Mouse (Mus musculus): ENCODE measurements around the gene Olfr66. TPM values are rescaled to one million over a fixed set of nuclear protein-coding genes. Genes with fewer than 3 reads are reported as not detected.

The Olfr66 gene
- total RNA-seq (2017) = 0.12 TPM in 1 of 2 replicates, not detected in the other

DNA sequence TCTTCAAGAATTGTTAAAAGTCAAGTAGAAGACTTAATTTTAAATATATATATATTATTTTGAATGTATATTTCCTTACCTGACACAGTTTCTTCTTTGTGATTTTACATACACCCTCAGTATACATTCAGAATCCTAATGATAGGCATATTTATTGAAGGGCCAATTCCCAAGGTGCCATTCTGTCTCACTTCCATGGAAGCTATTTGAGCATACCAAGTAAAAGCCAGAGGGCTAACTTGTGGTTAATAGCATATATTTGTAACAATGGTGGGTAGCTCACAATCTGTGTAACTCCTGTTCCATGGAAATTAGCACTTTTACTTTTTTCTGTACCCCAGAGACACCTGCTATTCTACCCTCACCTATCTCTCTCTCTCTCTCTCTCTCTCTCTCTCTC, at the start of gene Olfr66:
Gene Olfr66, minus strand, starts transcription at position 101 of the 400 bp plus-strand sequence.
- no peak for ATAC-seq (ENCODE audit: extremely low read depth, insufficient number of reproducible peaks, low FRiP score, poor library complexity, severe bottlenecking)

DNA sequence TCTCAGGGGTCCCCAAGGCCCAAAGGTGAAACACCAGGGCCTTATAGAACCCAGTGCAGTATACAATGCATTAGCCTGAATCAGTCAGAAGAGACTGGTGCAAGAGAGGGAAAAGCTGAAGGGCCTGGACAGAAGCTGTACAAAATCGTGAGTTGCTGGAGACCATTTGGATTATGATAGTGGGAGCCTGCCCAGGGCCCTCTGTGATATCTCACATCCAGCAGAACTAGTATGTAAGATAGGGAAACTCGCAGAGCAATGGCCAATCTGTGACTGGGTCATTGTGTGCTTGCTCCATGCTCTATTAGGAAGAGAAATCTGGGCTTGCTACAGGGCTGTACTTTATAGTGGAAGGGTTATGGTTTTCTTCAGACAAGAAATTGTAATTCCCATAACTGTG, 48.2 kb upstream of the Olfr66 start, which contains the start of gene Olfr632:
Gene Olfr632, plus strand, starts transcription at position 84 of the 400 bp plus-strand sequence.
- ATAC-seq (ENCODE audit: extremely low read depth, insufficient number of reproducible peaks, low FRiP score, poor library complexity, severe bottlenecking) = no peak

DNA sequence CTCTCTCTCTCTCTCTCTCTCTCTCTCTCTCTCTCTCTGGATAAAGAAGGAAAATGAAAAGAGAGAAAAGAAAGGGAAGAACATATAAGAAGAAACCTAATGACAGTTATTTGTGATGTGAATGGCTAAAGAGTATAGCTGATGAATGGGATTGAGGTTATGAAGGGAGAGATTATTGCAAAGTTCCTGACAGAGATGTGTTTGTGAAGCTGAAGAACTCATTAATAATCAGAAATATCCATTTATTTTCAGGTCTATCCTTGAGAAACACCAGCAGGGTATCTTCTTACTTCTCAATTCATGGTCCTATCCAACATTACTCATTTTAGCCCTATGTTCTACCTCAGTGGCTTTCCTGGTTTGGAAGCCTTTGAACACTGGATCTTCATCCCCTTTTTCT, 42.5 kb upstream of the Olfr66 start, which contains the start of gene Olfr631:
Gene Olfr631, plus strand, starts transcription at position 301 of the 400 bp plus-strand sequence.
- no peak for ATAC-seq (ENCODE audit: extremely low read depth, insufficient number of reproducible peaks, low FRiP score, poor library complexity, severe bottlenecking)

DNA sequence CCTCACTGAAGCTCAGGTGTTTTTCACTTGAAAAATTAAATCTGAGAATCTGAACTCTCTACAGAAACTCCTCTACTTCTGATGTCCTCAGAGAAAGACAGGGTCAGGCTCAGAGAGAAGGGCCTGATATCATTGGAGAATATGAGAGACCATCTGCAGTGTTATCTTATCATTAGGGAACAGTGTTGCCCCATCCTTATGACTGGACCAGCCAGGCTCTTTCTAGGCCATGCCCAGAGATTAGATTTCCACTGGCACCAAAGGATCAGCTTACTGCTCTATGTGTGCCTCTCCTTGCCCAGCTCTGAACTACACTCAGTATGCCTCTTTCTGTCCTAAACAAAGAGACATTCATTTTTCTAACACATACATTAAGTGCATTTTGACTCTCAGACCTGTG, 29.3 kb upstream of the Olfr66 start:
- no peak for ATAC-seq (ENCODE audit: extremely low read depth, insufficient number of reproducible peaks, low FRiP score, poor library complexity, severe bottlenecking)

DNA sequence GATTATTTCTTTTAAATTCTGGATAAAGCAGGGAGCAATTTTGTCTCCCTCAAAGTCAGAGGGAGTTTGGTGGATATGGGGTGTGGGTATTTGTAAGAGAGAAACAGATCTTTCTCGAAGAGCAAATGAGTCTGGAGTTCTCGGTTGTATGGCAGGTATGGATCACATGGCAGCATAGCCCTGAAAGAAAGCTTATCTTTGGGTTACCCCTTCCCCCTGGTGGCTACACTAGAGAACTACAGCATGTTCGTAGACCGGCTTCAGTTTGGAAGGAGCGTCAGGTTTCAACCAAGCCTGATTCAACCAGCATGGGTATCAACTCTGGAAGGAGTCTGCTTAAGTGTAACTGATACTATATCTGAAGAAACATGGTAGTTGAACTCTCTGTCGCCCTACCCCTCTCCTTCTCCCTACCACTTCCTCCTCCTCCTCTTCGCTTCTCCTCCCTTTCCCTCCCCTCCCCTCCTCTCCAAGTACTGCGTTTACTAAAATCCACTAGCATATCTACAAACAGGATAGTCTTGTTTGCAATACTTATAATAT, 27.0 kb upstream of the Olfr66 start:
- ATAC-seq (ENCODE audit: extremely low read depth, insufficient number of reproducible peaks, low FRiP score, poor library complexity, severe bottlenecking) = no peak

DNA sequence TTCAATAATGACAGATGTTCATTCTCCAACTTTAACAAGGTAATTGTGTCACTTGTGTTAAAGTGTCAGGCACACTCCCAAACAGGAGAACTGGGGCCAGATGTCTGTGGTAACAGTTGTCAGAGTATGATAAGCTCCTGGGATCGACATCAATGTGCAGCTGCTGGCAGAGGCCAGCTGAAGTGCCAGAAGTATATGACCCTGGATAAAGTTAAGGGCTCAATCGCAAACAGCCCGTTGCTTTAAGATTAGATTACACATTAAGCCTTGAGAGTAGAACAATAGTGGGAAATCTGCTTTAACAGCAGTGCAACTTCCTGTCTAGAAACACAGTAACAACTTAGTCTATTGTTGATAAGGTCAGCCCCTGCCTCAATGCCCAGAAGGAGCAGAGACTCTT, 24.0 kb upstream of the Olfr66 start:
- ATAC-seq (ENCODE audit: extremely low read depth, insufficient number of reproducible peaks, low FRiP score, poor library complexity, severe bottlenecking) = no peak

DNA sequence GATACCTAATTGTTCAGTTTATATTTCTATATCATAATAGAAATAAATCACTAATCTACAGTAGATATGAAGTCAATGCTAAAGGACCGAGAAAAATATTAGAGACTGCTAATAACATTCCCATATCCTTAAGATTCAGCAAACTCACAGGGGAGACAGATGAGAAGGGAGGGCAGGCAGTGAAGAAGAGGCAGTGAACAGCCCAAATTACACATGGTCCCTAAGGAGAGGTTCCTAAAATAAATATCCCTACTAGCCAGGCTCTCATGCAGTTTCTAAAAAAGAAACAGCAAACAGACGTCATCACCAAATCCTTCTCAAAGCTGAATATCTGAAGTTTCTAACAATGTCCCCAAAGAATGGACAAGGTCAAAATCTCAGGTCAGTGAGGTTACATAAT, 17.1 kb upstream of the Olfr66 start, which contains the start of gene Olfr65:
Gene Olfr65, plus strand, starts transcription at position 301 of the 400 bp plus-strand sequence.
- no peak for ATAC-seq (ENCODE audit: extremely low read depth, insufficient number of reproducible peaks, low FRiP score, poor library complexity, severe bottlenecking)

DNA sequence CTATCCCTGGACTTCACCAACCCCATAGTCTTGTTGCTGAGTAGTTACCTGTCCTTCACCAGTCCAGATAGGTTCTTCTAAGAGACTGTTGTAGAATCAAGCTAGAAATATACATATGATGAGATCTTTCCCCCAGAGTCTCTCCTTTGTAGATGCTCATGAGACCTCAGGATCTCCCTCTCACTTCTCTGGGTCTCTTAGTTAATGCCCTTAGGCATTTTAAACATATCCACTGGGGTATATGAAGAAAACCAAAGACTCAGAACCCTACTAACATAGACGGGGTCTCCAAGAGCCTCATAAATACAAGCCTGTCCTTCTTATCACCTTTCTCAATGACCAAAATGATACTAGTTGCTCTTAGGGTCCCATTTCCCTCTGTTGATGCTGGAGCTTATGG, 8.3 kb upstream of the Olfr66 start, which contains the start of gene Olfr64:
Gene Olfr64, minus strand, starts transcription at position 101 of the 400 bp plus-strand sequence.
- ATAC-seq (ENCODE audit: extremely low read depth, insufficient number of reproducible peaks, low FRiP score, poor library complexity, severe bottlenecking) = no peak

DNA sequence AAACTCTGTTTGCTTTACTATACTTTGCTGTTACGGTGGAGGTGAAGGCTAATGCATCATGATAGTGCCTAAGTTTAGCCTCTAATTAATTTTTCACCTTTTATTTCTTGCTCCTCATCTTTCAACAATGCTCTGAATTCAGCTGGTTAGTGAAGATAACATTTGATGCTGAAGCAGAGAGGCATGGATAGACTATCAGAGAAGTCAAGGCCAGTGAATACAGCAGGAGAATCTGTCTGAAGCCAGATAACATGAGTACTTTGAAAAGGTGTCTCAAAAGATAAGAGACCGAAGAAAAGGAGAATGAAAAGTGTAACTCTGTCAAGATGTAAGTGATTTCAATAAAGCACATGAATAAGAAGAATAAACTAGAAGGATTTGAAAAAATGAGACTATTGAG, 9.0 kb downstream of the Olfr66 start:
- ATAC-seq (ENCODE audit: extremely low read depth, insufficient number of reproducible peaks, low FRiP score, poor library complexity, severe bottlenecking) = no peak

DNA sequence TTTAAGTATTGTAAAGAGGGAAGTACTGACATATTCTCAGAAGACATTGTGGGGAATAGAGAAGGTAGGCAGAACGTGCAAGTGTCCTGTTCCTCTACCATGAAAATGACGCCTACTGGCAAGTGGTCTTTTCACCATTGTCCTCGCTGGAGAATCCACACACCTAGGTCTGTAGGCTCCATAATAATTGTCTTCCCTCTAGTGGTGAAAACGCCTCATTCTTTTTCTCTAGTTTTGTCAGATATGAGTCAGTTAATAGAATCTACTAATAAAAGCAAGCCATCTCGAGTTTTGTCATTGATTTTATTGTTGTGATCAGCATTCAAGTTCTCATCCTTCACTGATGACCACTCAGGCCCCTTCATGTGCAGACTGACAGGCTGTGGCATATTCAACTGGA, 11.6 kb downstream of the Olfr66 start:
- ATAC-seq (ENCODE audit: extremely low read depth, insufficient number of reproducible peaks, low FRiP score, poor library complexity, severe bottlenecking) = no peak

DNA sequence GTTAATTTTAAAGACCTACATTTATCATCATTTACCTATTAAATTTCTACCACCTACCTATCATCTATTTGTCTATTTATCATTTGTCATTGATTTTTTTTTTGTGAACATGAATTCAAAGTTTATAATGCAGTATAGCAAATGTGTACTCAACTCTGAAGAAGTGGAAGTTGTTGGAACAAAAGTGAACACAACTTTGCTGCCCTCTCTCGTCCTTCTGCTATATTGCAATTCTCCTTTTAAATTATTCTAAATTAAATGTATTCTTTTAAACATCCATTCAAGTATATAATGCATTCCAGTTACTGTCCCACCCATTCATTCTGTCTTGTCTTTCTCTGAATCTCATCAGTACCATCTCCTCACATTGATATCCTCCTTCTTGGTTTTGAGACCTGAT, 13.0 kb downstream of the Olfr66 start:
- 0 out of 2 replicates have a peak, but pooled peaks have one; percentile 44 for ATAC-seq (ENCODE audit: extremely low read depth, insufficient number of reproducible peaks, low FRiP score, poor library complexity, severe bottlenecking)

DNA sequence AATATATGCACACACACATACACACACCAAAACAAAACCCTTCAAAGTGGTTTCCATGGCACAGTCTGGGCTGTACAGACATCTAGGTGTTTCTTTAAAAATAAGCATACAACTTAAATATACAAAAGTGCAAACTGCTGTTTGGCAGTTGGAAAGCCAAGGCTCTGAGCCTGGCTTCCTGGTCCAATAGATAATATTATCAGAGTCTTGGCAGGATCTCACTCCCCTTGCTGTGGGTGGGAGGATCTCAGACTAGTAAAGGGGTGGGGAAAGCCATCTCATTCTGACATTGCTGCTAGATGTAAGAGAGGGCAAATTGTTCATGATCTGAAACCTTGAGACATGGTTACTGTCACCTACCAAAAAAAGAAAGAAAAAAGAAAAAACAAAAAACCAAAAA, 15.4 kb downstream of the Olfr66 start:
- no peak for ATAC-seq (ENCODE audit: extremely low read depth, insufficient number of reproducible peaks, low FRiP score, poor library complexity, severe bottlenecking)

DNA sequence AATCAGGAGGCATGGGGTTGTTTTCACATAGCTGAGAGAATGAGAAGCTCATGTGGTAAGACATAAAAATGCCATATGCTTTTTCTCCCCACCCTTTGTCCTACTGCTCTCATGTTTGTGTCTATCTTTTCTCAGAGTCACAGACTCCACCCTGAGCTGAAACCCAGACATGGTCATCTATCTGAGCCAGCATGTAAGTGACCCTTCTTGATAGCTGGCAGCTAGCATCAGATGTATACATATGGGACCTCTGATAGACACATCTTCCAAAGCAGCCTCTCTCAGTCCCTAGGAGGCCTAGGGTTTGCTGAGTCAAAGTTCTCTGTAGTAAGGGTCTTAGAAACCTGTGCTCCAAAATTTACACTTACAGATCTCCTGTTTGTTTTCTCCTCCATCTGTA, 20.3 kb downstream of the Olfr66 start:
- no peak for ATAC-seq (ENCODE audit: extremely low read depth, insufficient number of reproducible peaks, low FRiP score, poor library complexity, severe bottlenecking)

DNA sequence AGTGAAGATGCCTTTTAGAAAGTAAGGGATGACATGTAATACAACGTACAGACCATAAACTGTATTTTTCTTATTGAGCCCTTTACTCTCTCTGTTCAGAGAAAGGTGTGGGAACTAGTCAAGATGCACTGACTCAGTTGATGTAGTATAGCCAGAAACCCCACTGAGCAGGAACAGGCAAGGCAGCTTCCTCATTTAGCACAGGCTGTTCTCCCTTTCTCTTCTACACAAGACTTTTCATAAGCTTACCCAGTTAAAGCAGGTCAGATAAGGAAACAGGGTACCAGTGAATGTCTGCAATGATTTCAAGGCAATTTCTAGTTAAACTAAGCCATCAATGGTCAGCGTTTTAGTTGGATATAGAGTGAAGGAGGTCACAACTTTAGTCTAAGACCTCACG, 24.5 kb downstream of the Olfr66 start:
- ATAC-seq (ENCODE audit: extremely low read depth, insufficient number of reproducible peaks, low FRiP score, poor library complexity, severe bottlenecking) = no peak

DNA sequence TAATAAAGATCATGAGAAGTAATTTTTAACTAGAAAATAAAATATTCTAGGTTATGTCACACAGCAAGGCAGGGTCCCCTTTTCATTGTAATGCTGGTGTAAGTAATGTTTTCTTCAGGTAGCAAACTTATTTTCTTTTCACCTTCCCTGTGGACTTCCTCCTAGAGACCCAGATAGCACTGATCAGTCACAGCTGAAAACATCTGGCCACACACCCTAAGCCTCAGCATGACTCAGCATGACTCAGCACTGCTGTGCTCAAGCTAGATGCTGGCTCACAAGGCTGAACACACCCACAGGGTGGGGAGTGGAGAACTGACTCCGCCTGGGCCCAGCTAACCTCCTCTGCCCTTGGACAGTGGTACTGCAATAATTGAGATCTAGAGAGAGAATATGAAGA, 25.2 kb downstream of the Olfr66 start:
- ATAC-seq (ENCODE audit: extremely low read depth, insufficient number of reproducible peaks, low FRiP score, poor library complexity, severe bottlenecking) = peak; percentile 36; the same call in 1 of the 2 replicates

DNA sequence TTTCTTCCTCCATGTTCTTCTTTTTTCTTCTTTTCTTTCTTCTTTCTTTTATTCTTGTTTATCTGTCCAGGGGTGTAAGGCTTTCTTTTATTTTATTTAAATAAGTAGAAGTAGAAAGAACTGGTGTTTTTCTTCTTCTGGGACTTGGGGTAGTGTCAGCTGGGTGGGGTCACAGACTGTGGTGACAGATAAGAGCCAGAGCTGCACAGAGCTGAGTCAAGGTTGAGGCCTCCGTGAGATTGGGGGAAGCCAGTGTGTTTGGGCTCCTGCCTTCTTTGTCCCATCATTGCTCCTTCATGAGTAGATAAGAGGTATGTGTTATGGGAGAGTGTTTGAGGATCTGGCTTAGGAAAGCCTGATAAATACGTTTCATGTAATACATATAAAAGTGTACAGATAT, 27.0 kb downstream of the Olfr66 start:
- no peak for ATAC-seq (ENCODE audit: extremely low read depth, insufficient number of reproducible peaks, low FRiP score, poor library complexity, severe bottlenecking)

DNA sequence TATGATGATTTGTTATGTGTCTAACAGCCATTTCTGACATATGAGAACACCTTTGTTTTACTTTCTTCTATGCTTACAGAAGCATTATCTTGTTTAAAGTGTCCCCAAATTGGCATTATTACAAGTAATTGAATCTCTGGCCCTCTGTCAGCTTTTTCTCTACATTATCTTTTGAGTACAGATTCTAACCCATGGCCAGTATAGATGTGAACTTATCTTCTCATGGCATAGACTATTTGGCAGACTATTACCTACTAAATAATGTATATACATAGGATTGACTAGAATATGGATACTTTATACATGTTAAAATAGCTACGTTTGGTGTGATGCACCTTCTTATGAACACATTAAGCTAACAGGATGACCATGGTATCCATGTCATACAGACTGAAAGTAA, 31.4 kb downstream of the Olfr66 start:
- ATAC-seq (ENCODE audit: extremely low read depth, insufficient number of reproducible peaks, low FRiP score, poor library complexity, severe bottlenecking) = no peak

DNA sequence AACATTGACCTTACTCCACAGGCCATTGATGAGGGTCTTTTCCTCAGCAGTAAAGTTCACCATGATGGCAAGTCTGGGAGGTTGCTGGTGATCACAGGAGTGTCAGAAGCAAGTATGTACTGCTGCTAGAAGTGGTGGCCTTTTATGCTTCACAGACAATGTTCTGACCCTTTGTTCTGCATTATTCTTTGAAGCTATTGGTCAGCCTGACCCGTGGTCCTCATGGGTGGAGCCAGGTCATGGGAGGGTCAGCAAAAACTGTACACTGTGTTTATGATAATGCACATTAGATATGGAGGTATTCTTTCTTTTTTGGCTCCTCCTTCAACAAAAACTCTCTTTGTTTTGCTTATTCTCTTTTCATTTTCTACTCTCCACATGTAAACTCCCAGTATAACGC, 33.0 kb downstream of the Olfr66 start, which contains the start of gene Hbb-y:
Gene Hbb-y, minus strand, starts transcription at position 127 of the 400 bp plus-strand sequence.
- ATAC-seq (ENCODE audit: extremely low read depth, insufficient number of reproducible peaks, low FRiP score, poor library complexity, severe bottlenecking) = no peak

DNA sequence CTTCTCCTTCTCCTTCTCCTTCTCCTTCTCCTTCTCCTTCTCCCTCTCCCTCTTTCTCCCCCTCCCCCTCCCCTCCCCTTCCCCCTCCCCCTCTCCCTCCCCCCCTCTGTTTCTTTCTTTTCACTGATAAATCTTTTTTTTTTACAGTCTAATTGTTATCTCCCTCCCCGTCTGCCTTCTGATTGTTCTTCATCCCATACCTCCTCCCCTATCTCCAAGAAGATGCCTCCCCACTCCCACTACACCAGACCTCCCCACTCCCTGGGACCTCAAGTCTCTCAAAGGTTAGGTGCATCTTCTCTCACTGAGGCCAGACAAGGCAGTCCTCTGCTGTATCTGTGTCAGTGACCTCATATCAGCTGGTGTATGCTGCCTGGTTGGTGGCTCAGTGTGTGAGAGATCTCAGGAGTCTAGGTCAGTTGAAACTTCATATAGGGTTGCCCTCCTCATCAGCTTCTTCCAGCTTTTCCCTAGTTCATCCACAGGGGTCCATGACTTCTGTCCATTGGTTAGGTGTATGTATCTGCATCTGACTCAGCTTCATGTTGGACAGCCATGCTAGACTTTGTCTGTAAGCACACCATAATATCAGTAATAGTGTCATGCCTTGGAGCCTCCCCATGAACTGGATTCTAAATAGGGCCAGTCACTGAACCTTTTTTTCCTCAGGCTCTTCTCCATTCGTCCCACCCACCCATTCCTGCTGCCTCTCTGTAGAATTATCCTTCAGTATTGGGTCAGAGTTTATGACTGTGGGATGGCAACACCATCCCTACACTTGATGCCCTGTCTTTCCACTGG, 41.3 kb downstream of the Olfr66 start:
- ATAC-seq (ENCODE audit: extremely low read depth, insufficient number of reproducible peaks, low FRiP score, poor library complexity, severe bottlenecking) = no peak

DNA sequence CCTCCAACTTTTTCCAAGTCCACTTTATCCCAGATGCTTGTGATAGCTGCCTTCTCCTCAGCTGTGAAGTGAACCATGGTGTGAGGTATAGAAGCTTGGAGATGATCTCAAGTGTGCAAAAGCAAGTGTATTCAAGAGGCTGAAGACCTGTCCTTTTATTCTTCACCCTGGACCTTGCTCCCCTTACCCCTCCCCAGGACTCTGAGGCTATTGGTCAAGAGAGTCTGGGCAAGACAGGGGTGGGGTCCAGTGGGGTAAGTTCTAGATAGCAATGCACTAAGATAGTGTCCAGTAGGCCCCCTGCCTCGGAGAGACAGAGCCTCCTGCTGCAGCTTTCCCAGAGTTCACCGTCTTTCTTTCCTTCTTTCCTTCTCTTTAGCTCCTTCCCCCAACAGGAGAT, 43.0 kb downstream of the Olfr66 start, which contains the start of gene Hbb-bh1:
Gene Hbb-bh1, minus strand, starts transcription at position 131 of the 400 bp plus-strand sequence.
- no peak for ATAC-seq (ENCODE audit: extremely low read depth, insufficient number of reproducible peaks, low FRiP score, poor library complexity, severe bottlenecking)
